Mouse (Mus musculus): ENCODE measurements around the gene Plac9a. TPM values are rescaled to one million over a fixed set of nuclear protein-coding genes. Genes with fewer than 3 reads are reported as not detected.
"Not testable (repeated sequence)": the region's sequence is repeated elsewhere in the genome, so short reads cannot be mapped to it uniquely, and the experiment has no call there.

The Plac9a gene
- polyA plus RNA-seq (2015; fragmentation: Nextera tagmentation; extraction: Ambion mirVana) = not detected in 2 replicates

DNA sequence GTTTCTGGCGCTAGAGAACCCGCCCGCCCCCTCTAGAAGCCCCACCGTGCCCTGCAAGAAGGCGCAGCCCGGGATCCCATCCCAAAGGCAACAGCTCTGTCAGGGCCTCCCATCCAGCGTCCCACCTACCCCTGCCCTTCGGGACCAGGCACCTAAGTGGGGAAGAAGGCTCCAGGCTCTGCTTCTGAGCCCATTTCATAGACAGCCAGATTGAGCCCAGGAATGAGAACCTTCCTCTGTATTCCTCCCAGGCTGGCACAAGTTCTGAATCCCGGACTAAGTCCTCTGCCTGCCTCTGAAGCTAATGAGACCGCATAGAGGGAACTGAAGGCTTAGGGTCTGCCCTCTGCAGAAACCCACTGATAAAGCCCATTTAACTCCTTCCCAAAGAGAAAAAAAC is at the start of gene Plac9a:
Gene Plac9a (minus strand): TSS at position 101 of the 400 bp plus-strand sequence.
- H3K9me3 ChIP-seq (ENCODE audit: control insufficient read depth, low read length); H3K4me3 ChIP-seq (replicated peaks; ENCODE audit: low read length); H3K9ac ChIP-seq (replicated peaks; ENCODE audit: low read depth, low read length); H3K4me2 ChIP-seq (ENCODE audit: low read length); H3K27me3 ChIP-seq (replicated peaks; ENCODE audit: control insufficient read depth, insufficient read depth, low read length); ATAC-seq; H3K4me1 ChIP-seq (replicated peaks; ENCODE audit: control insufficient read depth, insufficient read depth, low read length); H3K36me3 ChIP-seq (ENCODE audit: control insufficient read depth, insufficient read depth); H3K27ac ChIP-seq (ENCODE audit: low read length): not testable (repeated sequence)
- no CpG with 5 or more reads among the region's 10 CpGs for WGBS

DNA sequence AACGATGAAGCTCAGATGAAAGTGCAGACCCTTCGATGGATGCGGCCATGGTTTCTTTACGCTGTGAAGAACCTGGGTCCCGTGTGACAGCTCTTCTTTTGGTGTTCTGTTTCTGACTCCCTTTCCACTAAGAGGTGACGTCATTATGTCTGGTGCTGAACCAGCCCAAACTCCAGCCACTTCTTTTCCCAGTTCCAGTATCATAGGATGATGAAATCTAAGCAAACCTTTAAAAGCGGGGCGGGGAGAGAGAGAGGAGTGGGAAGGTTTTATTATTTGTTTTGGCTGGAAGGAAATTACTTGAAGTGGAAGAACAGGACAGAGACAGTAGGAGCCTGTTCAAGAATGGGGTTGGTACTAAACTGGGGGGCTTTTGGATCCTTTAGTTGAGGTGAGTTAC is 35.1 kb upstream of the Plac9a start, which contains the start of gene Cphx1:
Gene Cphx1 (plus strand): TSS at position 301 of the 400 bp plus-strand sequence.
- not testable (repeated sequence) for ATAC-seq; H3K4me2 ChIP-seq (ENCODE audit: low read length); H3K9me3 ChIP-seq (ENCODE audit: control insufficient read depth, low read length); H3K4me1 ChIP-seq (replicated peaks; ENCODE audit: control insufficient read depth, insufficient read depth, low read length); H3K9ac ChIP-seq (replicated peaks; ENCODE audit: low read depth, low read length); H3K36me3 ChIP-seq (ENCODE audit: control insufficient read depth, insufficient read depth); H3K4me3 ChIP-seq (replicated peaks; ENCODE audit: low read length); H3K27ac ChIP-seq (ENCODE audit: low read length); H3K27me3 ChIP-seq (replicated peaks; ENCODE audit: control insufficient read depth, insufficient read depth, low read length)
- WGBS = no CpG with 5 or more reads among the region's 8 CpGs

DNA sequence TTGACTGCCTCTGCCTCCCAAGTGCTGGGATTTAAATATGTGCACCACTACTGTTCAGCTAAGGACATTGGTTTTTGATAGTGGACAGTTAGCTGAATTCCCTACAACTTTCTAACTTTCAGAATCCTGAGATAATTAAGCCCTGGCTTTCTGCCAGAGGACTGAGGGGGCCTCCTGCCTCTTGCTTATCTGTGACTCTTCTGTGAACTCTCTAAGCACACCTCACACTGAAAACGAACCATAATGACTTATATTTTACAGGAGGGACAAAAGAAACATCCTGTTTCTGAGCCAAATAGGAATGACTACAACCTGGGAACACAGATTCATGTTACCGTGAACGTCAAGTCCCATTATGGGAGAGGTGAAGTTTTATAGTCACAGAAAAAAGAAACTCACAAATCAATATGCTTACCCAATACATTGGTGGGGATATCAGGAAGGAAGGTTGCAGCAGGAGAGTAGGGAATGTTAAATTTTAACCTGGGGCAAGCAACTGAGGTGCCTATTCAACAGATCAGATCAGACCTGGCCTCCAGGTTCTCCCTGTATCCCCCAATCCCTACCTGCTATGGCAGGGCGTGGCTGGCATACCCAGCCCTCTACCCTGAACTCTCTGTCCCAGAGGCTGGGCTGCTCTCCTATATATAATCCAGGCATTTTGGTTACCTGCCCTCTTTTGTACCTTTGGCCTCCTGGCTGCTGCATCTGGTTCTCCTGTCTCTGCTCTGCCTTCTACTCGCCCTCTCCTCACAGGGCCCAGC is 34.1 kb upstream of the Plac9a start:
- H3K4me1 ChIP-seq (replicated peaks; ENCODE audit: control insufficient read depth, insufficient read depth, low read length); H3K27ac ChIP-seq (ENCODE audit: low read length); H3K4me3 ChIP-seq (replicated peaks; ENCODE audit: low read length); H3K9ac ChIP-seq (replicated peaks; ENCODE audit: low read depth, low read length); H3K4me2 ChIP-seq (ENCODE audit: low read length); H3K27me3 ChIP-seq (replicated peaks; ENCODE audit: control insufficient read depth, insufficient read depth, low read length); ATAC-seq; H3K9me3 ChIP-seq (ENCODE audit: control insufficient read depth, low read length); H3K36me3 ChIP-seq (ENCODE audit: control insufficient read depth, insufficient read depth): not testable (repeated sequence)
- no CpG with 5 or more reads among the region's 5 CpGs for WGBS

DNA sequence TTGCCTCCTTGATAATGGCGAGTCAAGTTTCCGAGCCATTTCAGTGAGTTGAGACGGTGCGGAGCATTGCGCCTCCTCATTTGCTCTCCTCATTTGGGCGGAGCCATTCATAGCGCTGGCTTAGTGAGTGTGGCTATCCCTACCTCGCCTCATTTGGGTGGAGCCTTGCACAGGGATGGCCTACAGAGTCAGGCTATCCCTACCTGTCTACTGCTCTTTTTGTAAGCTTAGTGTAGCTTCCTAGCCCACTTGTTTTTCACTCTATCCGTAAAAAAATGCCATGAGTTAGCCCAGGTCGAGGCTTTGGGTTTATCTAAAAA is 24.6 kb upstream of the Plac9a start, which contains the start of gene Tmem254a:
Gene Tmem254a (minus strand): TSS at position 111 of the 320 bp plus-strand sequence.
- not testable (repeated sequence) for H3K9me3 ChIP-seq (ENCODE audit: control insufficient read depth, low read length); H3K4me3 ChIP-seq (replicated peaks; ENCODE audit: low read length); H3K4me2 ChIP-seq (ENCODE audit: low read length); H3K9ac ChIP-seq (replicated peaks; ENCODE audit: low read depth, low read length); H3K4me1 ChIP-seq (replicated peaks; ENCODE audit: control insufficient read depth, insufficient read depth, low read length); H3K27me3 ChIP-seq (replicated peaks; ENCODE audit: control insufficient read depth, insufficient read depth, low read length); H3K36me3 ChIP-seq (ENCODE audit: control insufficient read depth, insufficient read depth); H3K27ac ChIP-seq (ENCODE audit: low read length)
- peak; percentile 91 for ATAC-seq
- no CpG with 5 or more reads among the region's 10 CpGs for WGBS

DNA sequence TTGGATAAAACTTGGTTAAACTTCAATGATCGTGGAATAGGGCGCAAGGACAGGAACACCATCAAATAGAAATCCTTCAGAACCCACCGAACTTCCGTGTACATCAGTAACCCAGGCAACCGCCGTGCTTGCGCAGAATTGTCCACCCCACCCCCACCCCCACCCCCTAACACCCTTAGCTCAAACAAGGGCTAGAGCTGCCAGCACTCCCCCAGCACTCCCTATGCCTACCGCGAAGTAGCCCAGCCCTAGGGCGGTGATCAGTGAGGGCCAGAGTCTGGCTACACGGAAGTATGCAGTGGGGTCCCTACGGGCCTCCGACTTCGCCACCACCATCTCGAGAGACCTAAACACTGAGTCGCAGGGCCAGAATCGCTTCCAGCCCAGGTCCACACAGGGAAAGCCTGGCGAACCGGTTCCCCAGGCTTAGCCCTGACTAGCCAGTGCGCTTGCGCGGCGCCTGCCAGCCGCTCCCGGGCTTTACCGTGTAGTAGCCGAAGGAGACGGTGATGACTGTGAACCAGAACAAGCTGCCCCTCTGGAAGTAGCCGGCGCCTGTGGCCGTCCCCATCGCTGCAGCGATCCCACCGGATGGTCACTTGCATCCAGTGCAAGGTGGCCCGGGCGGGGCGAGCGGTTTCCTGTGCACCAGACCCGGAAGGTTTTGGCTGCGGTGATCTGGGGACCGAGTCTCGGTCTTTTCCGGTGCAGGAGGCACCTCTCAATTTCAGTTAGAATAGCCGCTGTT is 24.1 kb upstream of the Plac9a start:
- peak; percentile 93 for ATAC-seq
- H3K4me1 ChIP-seq (replicated peaks; ENCODE audit: control insufficient read depth, insufficient read depth, low read length); H3K9me3 ChIP-seq (ENCODE audit: control insufficient read depth, low read length); H3K4me3 ChIP-seq (replicated peaks; ENCODE audit: low read length); H3K36me3 ChIP-seq (ENCODE audit: control insufficient read depth, insufficient read depth); H3K27ac ChIP-seq (ENCODE audit: low read length); H3K4me2 ChIP-seq (ENCODE audit: low read length); H3K27me3 ChIP-seq (replicated peaks; ENCODE audit: control insufficient read depth, insufficient read depth, low read length); H3K9ac ChIP-seq (replicated peaks; ENCODE audit: low read depth, low read length): not testable (repeated sequence)
- no CpG with 5 or more reads among the region's 44 CpGs for WGBS

DNA sequence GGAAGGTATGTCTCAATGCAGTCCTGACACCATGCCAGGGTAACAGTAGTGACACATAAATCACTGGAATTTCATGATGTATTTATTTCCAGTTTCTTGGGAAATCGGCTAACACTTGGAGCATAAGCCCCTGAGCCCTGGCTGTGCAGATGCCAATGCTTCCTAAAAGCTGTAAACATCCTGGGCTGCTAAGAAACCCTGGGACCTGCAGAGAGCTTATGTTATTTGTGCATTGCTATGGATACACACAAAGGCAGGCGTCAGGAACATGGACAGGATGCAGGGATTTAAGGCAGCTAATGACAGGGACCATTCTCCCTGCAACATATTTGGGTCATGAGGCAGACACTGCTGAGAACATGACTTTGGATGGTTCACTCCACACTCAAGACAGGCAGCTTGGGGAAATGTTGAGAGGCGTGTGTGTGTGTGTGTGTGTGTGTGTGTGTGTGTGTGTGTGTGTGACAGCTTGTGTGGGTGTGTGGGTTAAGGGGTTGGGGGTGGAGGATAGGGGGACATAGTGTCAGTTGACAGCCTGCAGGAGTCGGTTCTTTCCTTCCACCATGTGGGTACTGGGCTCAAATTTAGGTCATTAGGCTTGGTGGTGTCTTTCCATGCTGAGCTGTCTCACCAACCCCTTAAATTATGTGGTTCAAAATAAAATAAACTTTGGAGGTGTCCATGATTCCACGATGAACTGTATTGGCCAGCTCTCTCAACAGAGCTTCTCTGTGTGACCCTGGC is 15.7 kb upstream of the Plac9a start:
- H3K36me3 ChIP-seq (ENCODE audit: control insufficient read depth, insufficient read depth); H3K27ac ChIP-seq (ENCODE audit: low read length); H3K4me1 ChIP-seq (replicated peaks; ENCODE audit: control insufficient read depth, insufficient read depth, low read length); H3K9ac ChIP-seq (replicated peaks; ENCODE audit: low read depth, low read length); H3K27me3 ChIP-seq (replicated peaks; ENCODE audit: control insufficient read depth, insufficient read depth, low read length); H3K4me3 ChIP-seq (replicated peaks; ENCODE audit: low read length); ATAC-seq; H3K9me3 ChIP-seq (ENCODE audit: control insufficient read depth, low read length); H3K4me2 ChIP-seq (ENCODE audit: low read length): not testable (repeated sequence)
- no CpG with 5 or more reads among the region's 5 CpGs for WGBS

DNA sequence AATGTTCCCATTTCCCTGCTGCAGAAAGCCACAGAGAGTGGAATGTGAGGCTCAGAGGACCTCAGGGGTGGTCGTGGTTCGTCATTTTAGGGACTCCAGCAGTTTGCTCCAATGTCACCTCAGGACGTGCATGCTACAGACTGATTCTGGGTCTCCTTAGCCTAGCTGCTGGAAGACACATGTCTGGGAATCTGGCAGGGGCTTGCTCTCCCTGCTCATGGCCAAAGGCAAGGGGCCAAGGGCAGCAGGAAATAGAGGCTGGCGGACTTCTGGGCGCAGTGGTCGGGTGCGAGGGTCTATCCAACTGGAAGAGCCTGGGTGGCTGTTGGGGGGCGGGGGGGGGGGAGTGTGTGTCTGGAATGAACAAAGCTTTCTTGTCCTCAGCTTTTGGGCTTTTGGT is 6.1 kb upstream of the Plac9a start:
- ATAC-seq; H3K4me3 ChIP-seq (replicated peaks; ENCODE audit: low read length); H3K4me2 ChIP-seq (ENCODE audit: low read length); H3K4me1 ChIP-seq (replicated peaks; ENCODE audit: control insufficient read depth, insufficient read depth, low read length); H3K9me3 ChIP-seq (ENCODE audit: control insufficient read depth, low read length); H3K9ac ChIP-seq (replicated peaks; ENCODE audit: low read depth, low read length); H3K36me3 ChIP-seq (ENCODE audit: control insufficient read depth, insufficient read depth); H3K27me3 ChIP-seq (replicated peaks; ENCODE audit: control insufficient read depth, insufficient read depth, low read length); H3K27ac ChIP-seq (ENCODE audit: low read length): not testable (repeated sequence)
- no CpG with 5 or more reads among the region's 8 CpGs for WGBS

DNA sequence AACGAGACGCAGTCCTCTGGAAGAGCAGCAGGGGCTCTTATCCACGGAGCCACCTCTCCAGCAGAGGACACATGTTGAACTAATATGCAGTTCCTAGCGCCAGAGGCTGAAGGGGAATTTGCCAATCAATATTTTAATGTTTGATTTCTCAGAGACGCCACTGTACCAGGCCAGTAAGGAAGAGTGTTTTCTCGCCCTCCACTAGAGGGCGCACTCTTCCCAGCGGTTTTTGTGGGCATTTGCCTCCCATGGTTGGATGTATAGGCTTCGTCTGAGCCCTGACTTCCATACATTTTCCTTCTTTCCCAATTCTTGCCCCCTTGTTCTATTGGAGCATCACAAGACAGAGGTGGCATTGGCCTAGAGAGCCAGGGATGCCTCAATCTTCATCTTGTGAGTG is 4.4 kb upstream of the Plac9a start:
- H3K9me3 ChIP-seq (ENCODE audit: control insufficient read depth, low read length); H3K4me3 ChIP-seq (replicated peaks; ENCODE audit: low read length); H3K36me3 ChIP-seq (ENCODE audit: control insufficient read depth, insufficient read depth); ATAC-seq; H3K9ac ChIP-seq (replicated peaks; ENCODE audit: low read depth, low read length); H3K4me2 ChIP-seq (ENCODE audit: low read length); H3K4me1 ChIP-seq (replicated peaks; ENCODE audit: control insufficient read depth, insufficient read depth, low read length); H3K27me3 ChIP-seq (replicated peaks; ENCODE audit: control insufficient read depth, insufficient read depth, low read length); H3K27ac ChIP-seq (ENCODE audit: low read length): not testable (repeated sequence)
- no CpG with 5 or more reads among the region's 9 CpGs for WGBS

DNA sequence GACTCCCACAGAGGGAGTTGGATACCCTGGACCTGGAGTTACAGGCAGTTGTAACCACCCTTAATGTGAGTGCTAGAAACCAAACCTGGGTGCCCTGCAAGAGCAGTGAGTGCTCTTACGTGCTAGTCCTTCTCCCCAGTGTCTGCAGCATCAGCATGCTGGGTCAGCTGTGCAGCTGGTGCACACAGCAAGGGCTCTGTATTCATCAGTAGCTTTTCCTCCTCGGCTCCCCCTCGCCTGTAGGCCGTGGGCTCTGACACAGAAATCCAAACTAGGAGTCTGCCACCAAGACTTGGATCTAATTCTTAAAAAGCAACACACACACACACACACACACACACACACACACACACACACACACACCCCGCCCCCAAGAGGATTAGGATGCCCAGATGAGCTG is 2.3 kb upstream of the Plac9a start:
- not testable (repeated sequence) for ATAC-seq; H3K27me3 ChIP-seq (replicated peaks; ENCODE audit: control insufficient read depth, insufficient read depth, low read length); H3K9me3 ChIP-seq (ENCODE audit: control insufficient read depth, low read length); H3K4me1 ChIP-seq (replicated peaks; ENCODE audit: control insufficient read depth, insufficient read depth, low read length); H3K4me2 ChIP-seq (ENCODE audit: low read length); H3K27ac ChIP-seq (ENCODE audit: low read length); H3K4me3 ChIP-seq (replicated peaks; ENCODE audit: low read length); H3K9ac ChIP-seq (replicated peaks; ENCODE audit: low read depth, low read length); H3K36me3 ChIP-seq (ENCODE audit: control insufficient read depth, insufficient read depth)
- WGBS = no CpG with 5 or more reads among the region's 5 CpGs

Measured in forebrain, embryonic 16.5 days (tissue).